Mouse (Mus musculus) forebrain, embryonic 12.5 days (tissue): ENCODE results near the gene Nmu. TPM values are rescaled to one million over a fixed set of nuclear protein-coding genes. Genes with fewer than 3 reads are reported as not detected.

Experiments
- ATAC-seq: fragments of 200-750 bp; cut with Nextera tagmentation; 2 replicates; pipeline ENCODE4 v1.8.0; 2017; ENCODE audit warnings: moderate TSS enrichment; ENCODE audit not compliant: low FRiP score
- H3K27ac ChIP-seq: fragments of 300-500 bp; sonication (generic); 2 replicates; pipeline ENCODE4 v1.5.1; 2016; ENCODE audit warnings: mild to moderate bottlenecking
- H3K27me3 ChIP-seq: fragments of 300-500 bp; sonication (generic); 2 replicates; pipeline ENCODE4 v1.6.1; 2016; ENCODE audit warnings: mild to moderate bottlenecking
- H3K36me3 ChIP-seq: fragments of 300-500 bp; sonication (generic); replicated peaks from 2 replicates; pipeline ENCODE4 v1.6.1; 2016; ENCODE audit warnings: mild to moderate bottlenecking
- H3K4me1 ChIP-seq: fragments of 300-500 bp; sonication (generic); 2 replicates; pipeline ENCODE4 v1.6.1; 2016
- H3K4me2 ChIP-seq: fragments of 300-500 bp; sonication (generic); 2 replicates; pipeline ENCODE4 v1.6.1; 2016; ENCODE audit warnings: mild to moderate bottlenecking, moderate library complexity
- H3K4me3 ChIP-seq: fragments of 300-500 bp; sonication (generic); replicated peaks from 2 replicates; pipeline ENCODE4 v1.5.1; 2016; ENCODE audit warnings: mild to moderate bottlenecking
- H3K9ac ChIP-seq: fragments of 300-500 bp; sonication (generic); 2 replicates; pipeline ENCODE4 v1.6.1; 2016; ENCODE audit warnings: mild to moderate bottlenecking
- H3K9me3 ChIP-seq: fragments of 300-500 bp; sonication (generic); 2 replicates; pipeline ENCODE4 v1.6.1; 2016
- WGBS: fragments of 180-500 bp; shearing (Covaris S2); methylation state at CpG from one replicate; pipeline ENCODE4 v1.1.7; 2016; 5-methylcytosine and 5-hydroxymethylcytosine counted together
- polyA plus RNA-seq: library from polyadenylated mRNA; unstranded; fragments of >200 nt; fragmentation: Nextera tagmentation; extraction: Ambion mirVana; gene quantifications from 2 replicates; pipeline ENCODE4 v1.2.1, GENCODE M21; 2016

Gene Nmu
- polyA plus RNA-seq, 1 experiment from 2014 or later, result not detected

- H3K4me1 ChIP-seq, result peaks cover 4% of the 10 kb centered on the region; the same call in 1 of the 2 replicates
- H3K9ac ChIP-seq, result no peak overlapping the region
- ATAC-seq, result peak; percentile 70; the same call in 1 of the 2 replicates
- H3K4me2 ChIP-seq, result no peak overlapping the region
- H3K27me3 ChIP-seq, result no peaks in the 10 kb centered on the region
- 15% methylated on average over 7 of the region's 7 CpGs for WGBS
- H3K4me3 ChIP-seq, result no peak overlapping the region
- H3K36me3 ChIP-seq, result no peaks in the 10 kb centered on the region
- H3K27ac ChIP-seq, result no peak overlapping the region
- H3K9me3 ChIP-seq, result no peaks in the 10 kb centered on the region
Measured at GRCm38 (mm10) chr5:76351953-76352611, 11.5 kb downstream of the Nmu start.

GRCm38 (mm10) chr5:76351537-76351936, 12.1 kb downstream of the Nmu start:
- no peak overlapping the region for H3K9ac ChIP-seq
- no peaks in the 10 kb centered on the region for H3K9me3 ChIP-seq
- H3K4me3 ChIP-seq, result no peak overlapping the region
- no peak for ATAC-seq
- no peaks in the 10 kb centered on the region for H3K27me3 ChIP-seq
- 76% methylated on average over 5 of the region's 5 CpGs for WGBS
- H3K4me1 ChIP-seq, result peaks cover 4% of the 10 kb centered on the region; the same call in 1 of the 2 replicates
- H3K27ac ChIP-seq, result no peak overlapping the region
- no peaks in the 10 kb centered on the region for H3K36me3 ChIP-seq
- H3K4me2 ChIP-seq, result no peak overlapping the region

GRCm38 (mm10) chr5:76346137-76346536, 17.5 kb downstream of the Nmu start:
- H3K9ac ChIP-seq, result no peak overlapping the region
- ATAC-seq, result peak; percentile 69; the same call in 1 of the 2 replicates
- H3K4me1 ChIP-seq, result no peaks in the 10 kb centered on the region
- WGBS, result 42% methylated on average over 2 of the region's 2 CpGs
- no peak overlapping the region for H3K4me2 ChIP-seq
- no peak overlapping the region for H3K4me3 ChIP-seq
- no peaks in the 10 kb centered on the region for H3K9me3 ChIP-seq
- no peaks in the 10 kb centered on the region for H3K36me3 ChIP-seq
- no peaks in the 10 kb centered on the region for H3K27me3 ChIP-seq
- no peak overlapping the region for H3K27ac ChIP-seq

GRCm38 (mm10) chr5:76340931-76341330, 22.7 kb downstream of the Nmu start:
- WGBS, result 81% methylated on average over 2 of the region's 2 CpGs
- Histone ChIP-seq H3K27me3 (no peaks in the 10 kb centered on the region), H3K4me2 (no peak overlapping the region), H3K9ac (no peak overlapping the region), H3K4me1 (no peaks in the 10 kb centered on the region), H3K36me3 (no peaks in the 10 kb centered on the region), H3K4me3 (no peak overlapping the region), H3K27ac (no peak overlapping the region), H3K9me3 (no peaks in the 10 kb centered on the region)
- no peak for ATAC-seq

GRCm38 (mm10) chr5:76337100-76337499, 26.5 kb downstream of the Nmu start:
- 88% methylated on average over 8 of the region's 8 CpGs for WGBS
- ATAC-seq, result no peak

GRCm38 (mm10) chr5:76333833-76334232, 29.8 kb downstream of the Nmu start:
- Histone ChIP-seq H3K4me3 (no peak overlapping the region), H3K9ac (no peak overlapping the region), H3K27ac (no peak overlapping the region), H3K4me2 (no peak overlapping the region), H3K9me3 (no peaks in the 10 kb centered on the region), H3K27me3 (no peaks in the 10 kb centered on the region), H3K4me1 (0 out of 2 replicates have a peak, but pooled peaks cover 3% of the 10 kb centered on the region), H3K36me3 (no peaks in the 10 kb centered on the region)
- WGBS, result 56% methylated on average over 4 of the region's 4 CpGs
- no peak for ATAC-seq

More at GRCm38 (mm10) chr5:76337100-76337499, 26.5 kb downstream of the Nmu start:
- H3K4me2 ChIP-seq, result no peak overlapping the region
- H3K4me3 ChIP-seq, result no peak overlapping the region
- H3K9ac ChIP-seq, result no peak overlapping the region
- H3K27ac ChIP-seq, result no peak overlapping the region
- no peaks in the 10 kb centered on the region for H3K36me3 ChIP-seq
- no peaks in the 10 kb centered on the region for H3K27me3 ChIP-seq
- H3K9me3 ChIP-seq, result no peaks in the 10 kb centered on the region
- H3K4me1 ChIP-seq, result 0 out of 2 replicates have a peak, but pooled peaks cover 3% of the 10 kb centered on the region

- Histone ChIP-seq H3K4me3 (no peak within 1 kb of the TSS), H3K4me1 (0 out of 2 replicates have a peak, but pooled peaks cover 3% of the 10 kb centered on the region), H3K36me3 (no peaks in the 10 kb centered on the region), H3K4me2 (no peak within 1 kb of the TSS), H3K9ac (no peak within 1 kb of the TSS), H3K9me3 (no peaks in the 10 kb centered on the region), H3K27me3 (no peaks in the 10 kb centered on the region), H3K27ac (no peak within 1 kb of the TSS)
- no peak for ATAC-seq
- 92% methylated on average over 7 of the region's 7 CpGs for WGBS
Measured at GRCm38 (mm10) chr5:76330953-76331352, 32.6 kb downstream of the Nmu start, which contains the start of gene Pdcl2. Gene Pdcl2, minus strand, starts transcription at chr5:76331156.

GRCm38 (mm10) chr5:76327296-76327695, 36.3 kb downstream of the Nmu start:
- H3K9ac ChIP-seq, result no peak overlapping the region
- ATAC-seq, result no peak
- no peaks in the 10 kb centered on the region for H3K36me3 ChIP-seq
- no peak overlapping the region for H3K4me3 ChIP-seq
- no peak overlapping the region for H3K27ac ChIP-seq
- no peak overlapping the region for H3K4me2 ChIP-seq
- no peaks in the 10 kb centered on the region for H3K4me1 ChIP-seq
- no peaks in the 10 kb centered on the region for H3K27me3 ChIP-seq
- WGBS, result 54% methylated on average over 2 of the region's 2 CpGs
- no peaks in the 10 kb centered on the region for H3K9me3 ChIP-seq

- no peaks in the 10 kb centered on the region for H3K27me3 ChIP-seq
- H3K27ac ChIP-seq, result no peak overlapping the region
- WGBS, result 93% methylated on average over 4 of the region's 4 CpGs
- ATAC-seq, result no peak
- H3K36me3 ChIP-seq, result no peaks in the 10 kb centered on the region
- no peaks in the 10 kb centered on the region for H3K9me3 ChIP-seq
- no peak overlapping the region for H3K4me3 ChIP-seq
- no peak overlapping the region for H3K9ac ChIP-seq
- H3K4me1 ChIP-seq, result peaks cover 4% of the 10 kb centered on the region; the same call in 1 of the 2 replicates
- H3K4me2 ChIP-seq, result no peak overlapping the region
Measured at GRCm38 (mm10) chr5:76325113-76325512, 38.5 kb downstream of the Nmu start.

- Histone ChIP-seq H3K4me3 (no peak overlapping the region), H3K9me3 (no peaks in the 10 kb centered on the region), H3K9ac (no peak overlapping the region), H3K4me2 (no peak overlapping the region), H3K27me3 (no peaks in the 10 kb centered on the region), H3K36me3 (no peaks in the 10 kb centered on the region), H3K27ac (no peak overlapping the region), H3K4me1 (peaks cover 4% of the 10 kb centered on the region; the same call in 1 of the 2 replicates)
- 17% methylated on average over 11 of the region's 11 CpGs for WGBS
- no peak for ATAC-seq
Measured at GRCm38 (mm10) chr5:76321249-76322196, 42.1 kb downstream of the Nmu start.

GRCm38 (mm10) chr5:76308206-76308605, 55.4 kb downstream of the Nmu start:
- Histone ChIP-seq H3K9me3 (no peaks in the 10 kb centered on the region), H3K27me3 (no peaks in the 10 kb centered on the region), H3K4me3 (no peak overlapping the region), H3K4me2 (no peak overlapping the region), H3K4me1 (peaks cover 10% of the 10 kb centered on the region), H3K9ac (no peak overlapping the region), H3K36me3 (no peaks in the 10 kb centered on the region), H3K27ac (no peak overlapping the region)
- 71% methylated on average over 2 of the region's 2 CpGs for WGBS
- ATAC-seq, result no peak

- 83% methylated on average over 3 of the region's 3 CpGs for WGBS
Measured at GRCm38 (mm10) chr5:76306261-76306660, 57.3 kb downstream of the Nmu start.

More at GRCm38 (mm10) chr5:76306261-76306660, 57.3 kb downstream of the Nmu start:
- Histone ChIP-seq H3K9ac (no peak overlapping the region), H3K4me1 (peaks cover 16% of the 10 kb centered on the region), H3K27ac (no peak overlapping the region), H3K4me3 (no peak overlapping the region), H3K9me3 (no peaks in the 10 kb centered on the region), H3K4me2 (no peak overlapping the region), H3K27me3 (no peaks in the 10 kb centered on the region), H3K36me3 (no peaks in the 10 kb centered on the region)
- no peak for ATAC-seq
